Mouse (Mus musculus): ENCODE results near the gene Sv2a.

- TF ChIP-seq CTCF (IDR thresholded peaks at IDR 0.05; ENCODE audit: low read depth) (no peak), EP300 (IDR thresholded peaks at IDR 0.05; ENCODE audit: low read depth) (no peak)
Observed at GRCm38 (mm10) chr3:96243921-96244572, 63.1 kb downstream of the Sv2a start.

Data from liver, embryonic 14.5 days (tissue).